Mouse (Mus musculus): ENCODE measurements around the gene Bnip1. TPM values are rescaled to one million over a fixed set of nuclear protein-coding genes. Genes with fewer than 3 reads are reported as not detected.

Gene Bnip1
- total RNA-seq, 2 experiments from 2014 or later: 32.7 to 34.1 TPM

DNA sequence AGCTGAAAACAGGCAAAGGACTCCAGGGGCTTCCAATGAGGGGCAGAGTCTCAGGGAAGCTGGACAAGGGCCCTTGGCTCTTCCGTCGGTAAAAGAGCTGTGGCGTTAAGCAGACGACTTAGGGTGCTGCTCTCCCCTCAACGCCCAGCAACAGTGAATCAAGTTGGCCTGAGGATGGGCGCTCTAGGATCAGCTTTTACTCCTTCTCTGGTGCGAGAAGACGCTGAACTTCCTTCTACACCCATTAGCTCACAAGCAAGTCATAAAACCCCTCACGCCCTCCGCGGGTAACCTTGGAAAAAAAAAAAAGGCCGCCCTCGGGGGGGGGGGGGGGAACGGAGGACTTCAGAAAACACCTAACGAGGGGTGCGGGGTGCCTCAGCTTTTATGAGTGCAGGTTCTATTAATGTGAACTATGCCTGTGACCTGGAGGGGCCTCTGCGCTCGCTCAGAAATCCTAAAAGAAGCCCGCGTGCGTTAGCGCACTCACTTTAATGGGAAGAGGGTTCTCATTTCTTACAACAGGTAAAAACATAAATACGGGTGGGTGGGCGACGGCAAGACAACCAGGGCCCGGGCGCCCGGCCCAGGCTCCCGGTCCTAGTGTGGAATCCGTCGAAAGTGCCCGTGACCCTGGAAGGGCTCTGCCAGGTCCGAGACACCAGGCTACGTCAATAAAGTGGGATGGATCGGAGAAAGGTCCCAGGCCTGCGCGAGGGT lies 57.5 kb downstream of the Bnip1 start:
- intact Hi-C loops (cut with DNase I): loop anchor here (2.0 kb wide), 1 partner anchor 14 kb away; no protein-coding TSS in a partner anchor
- no peak for DNase-seq (ENCODE audit: low spot score in 2 of 2)

DNA sequence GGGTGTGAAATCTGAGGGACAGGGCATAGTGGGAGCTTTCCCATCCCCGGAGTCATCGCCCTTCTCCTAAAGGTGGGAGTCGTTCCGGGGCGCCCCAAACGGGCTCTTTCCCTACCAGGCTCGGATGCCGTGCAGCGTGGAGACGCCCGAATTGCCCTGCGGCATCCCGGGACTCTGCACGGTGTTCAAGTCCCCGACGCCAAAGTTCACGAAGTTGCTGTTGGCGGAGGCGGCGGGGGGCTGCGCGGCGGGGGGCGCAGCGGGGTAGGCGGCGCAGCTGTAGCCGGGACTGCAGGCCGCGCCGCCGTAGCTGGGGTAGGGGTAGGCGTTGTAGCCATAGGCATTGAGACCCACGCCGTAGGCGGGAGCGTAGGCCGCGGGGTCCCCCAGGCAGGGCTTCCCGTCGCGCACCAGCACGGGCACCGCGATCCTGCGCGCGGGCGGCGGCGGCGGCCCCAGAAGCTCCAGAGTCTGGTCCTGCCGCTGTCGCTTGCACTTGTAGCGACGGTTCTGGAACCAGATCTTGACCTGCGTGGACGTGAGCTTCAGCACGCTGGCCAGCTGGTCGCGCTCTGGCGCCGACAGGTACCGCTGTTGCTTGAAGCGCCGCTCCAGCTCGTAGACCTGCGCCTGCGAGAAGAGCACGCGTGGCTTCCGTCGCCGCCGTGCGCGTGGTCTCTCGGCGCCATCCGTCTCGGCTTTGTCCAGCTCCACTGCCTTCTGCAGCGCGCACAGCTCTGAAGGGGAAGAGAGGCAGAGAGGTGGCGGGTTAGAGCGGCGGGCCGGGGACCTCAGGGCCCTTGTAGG lies 58.2 kb downstream of the Bnip1 start:
- no peak for DNase-seq (ENCODE audit: low spot score in 2 of 2)
- intact Hi-C loops (cut with DNase I): loop anchor here (2.0 kb wide), 1 partner anchor 14 kb away; no protein-coding TSS in a partner anchor

DNA sequence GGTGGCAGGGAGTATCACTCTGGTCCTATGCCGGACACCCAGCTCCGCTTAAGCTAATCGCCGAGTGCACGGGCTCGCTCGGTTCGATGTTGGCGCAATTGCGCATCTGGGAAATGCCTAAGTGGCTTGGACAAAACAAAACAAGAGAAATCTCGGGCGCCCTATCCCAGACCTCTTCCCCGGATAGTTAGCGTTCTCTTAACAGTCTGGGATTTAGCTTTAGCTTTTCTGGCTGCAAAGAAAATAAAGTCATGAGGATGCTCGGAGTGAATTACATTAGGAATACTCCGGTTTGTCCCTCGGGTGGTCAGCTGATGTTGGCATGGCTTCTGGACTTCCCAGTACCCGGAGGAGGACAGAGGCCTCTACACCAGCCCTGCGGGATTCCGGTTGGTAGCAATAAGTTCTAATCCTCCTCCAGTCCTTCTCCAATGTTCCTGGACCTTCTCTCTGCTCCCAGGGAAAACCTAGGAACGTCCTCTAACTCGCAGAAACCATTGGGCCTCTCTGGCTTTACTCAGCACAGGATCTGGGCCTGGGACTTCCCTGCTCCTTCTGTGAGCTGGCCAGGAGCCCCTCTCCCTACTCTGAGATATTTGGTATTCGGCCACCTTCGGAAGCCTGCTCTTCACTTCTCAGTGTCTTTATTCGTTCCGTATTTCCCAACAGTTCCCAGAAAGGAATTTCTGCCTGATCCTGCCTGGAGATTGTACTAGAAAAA lies 59.0 kb downstream of the Bnip1 start:
- DNase-seq (ENCODE audit: low spot score in 2 of 2): no peak
- intact Hi-C loops (cut with DNase I): loop anchor here (2.0 kb wide), 1 partner anchor 13 kb away; no protein-coding TSS in a partner anchor

DNA sequence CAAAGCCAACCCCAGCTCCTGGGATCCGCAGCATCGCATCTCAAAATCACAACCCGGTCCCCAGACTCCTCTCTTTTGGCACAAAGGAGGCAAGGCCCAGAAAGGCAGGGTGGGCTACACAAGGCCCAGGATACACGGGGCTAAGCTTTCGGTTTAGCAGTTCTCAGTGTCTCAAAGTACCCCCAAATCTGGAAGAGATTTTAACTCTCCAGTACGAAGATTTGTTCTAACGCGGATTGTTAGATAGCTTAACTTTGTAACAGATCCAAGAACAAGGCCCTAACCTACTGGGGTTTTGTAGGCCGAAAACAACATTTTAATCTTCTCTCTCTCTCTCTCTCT lies 59.5 kb downstream of the Bnip1 start:
- intact Hi-C loops (cut with DNase I): no loop called here
- no peak for DNase-seq (ENCODE audit: low spot score in 2 of 2)

DNA sequence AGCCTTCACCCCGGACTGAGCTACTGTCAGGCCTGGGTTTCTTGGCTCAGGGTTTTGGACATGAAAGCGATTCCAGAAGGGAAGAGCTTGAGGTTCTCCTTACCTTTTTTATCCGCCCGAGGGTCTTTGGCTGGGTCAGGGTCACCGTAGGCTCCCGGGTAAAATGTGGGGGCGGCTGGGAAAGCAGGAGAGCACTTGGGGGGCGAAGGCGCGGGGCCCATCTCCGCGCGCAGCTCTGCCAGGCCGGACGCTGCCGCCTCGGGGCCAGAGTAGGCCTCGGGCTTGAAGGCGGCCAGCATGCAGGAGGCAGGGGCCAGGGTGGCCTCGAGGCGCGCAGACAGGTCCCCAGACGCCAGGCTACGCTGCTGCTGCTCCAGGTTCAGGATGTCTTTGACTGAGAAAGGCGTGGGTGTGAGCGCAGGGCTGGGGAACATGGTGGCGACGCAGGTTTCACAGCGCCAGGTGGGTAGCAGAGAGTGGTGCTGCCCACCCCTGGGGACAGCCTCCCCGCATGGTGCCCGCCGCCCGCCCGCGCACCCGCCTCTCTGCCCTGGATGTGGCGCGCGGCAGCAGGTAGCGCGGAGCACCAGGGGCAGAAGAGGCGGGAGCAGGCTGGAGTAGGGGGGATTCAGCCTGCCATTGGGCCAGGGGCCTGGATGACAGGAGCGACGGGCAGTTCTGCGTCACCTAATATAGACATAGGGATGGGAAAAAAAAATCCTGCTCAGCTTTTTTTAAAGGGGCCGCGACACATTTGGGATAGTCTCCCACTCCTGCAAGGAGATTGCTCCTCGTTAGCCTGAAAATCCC lies 60.3 kb downstream of the Bnip1 start:
- intact Hi-C loops (cut with DNase I): no loop called here

DNA sequence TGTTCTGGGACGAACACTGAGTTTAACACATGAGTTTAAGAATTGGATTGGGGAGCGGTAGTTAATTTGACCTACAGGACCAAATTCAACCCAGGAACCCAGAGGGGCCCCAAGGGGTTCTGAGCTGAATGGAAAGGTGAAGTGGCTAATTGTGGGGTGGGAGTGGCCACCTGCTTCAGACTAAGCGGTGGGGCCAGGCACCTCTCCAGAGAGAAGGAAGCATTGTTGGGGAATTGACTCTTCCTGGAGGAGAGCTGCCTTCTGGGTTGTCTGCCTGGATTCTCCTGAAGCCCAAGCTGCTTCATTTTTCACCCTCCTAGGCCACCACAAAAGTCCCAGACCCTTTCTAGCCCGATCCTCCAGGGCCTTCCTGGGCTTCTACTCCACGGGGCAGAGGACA lies 61.1 kb downstream of the Bnip1 start:
- intact Hi-C loops (cut with DNase I): no loop called here
- DNase-seq (ENCODE audit: low spot score in 2 of 2): no peak

More for the DNA sequence above, 60.3 kb downstream of the Bnip1 start:
- DNase-seq (ENCODE audit: low spot score in 2 of 2): no peak

Other genes with a start within 250 kb of the Bnip1 start
- gene Ergic1, start 219.6 kb upstream of the Bnip1 start, total RNA-seq (2021): 100 to 1,000 TPM; 163 to 168 TPM
- gene Dusp1, start 218.9 kb upstream of the Bnip1 start, total RNA-seq (2021): 10 to 100 TPM; 32.7 to 47.7 TPM
- gene Atp6v0e, start 117.8 kb upstream of the Bnip1 start, total RNA-seq (2021): 10 to 100 TPM; 40.7 to 41.7 TPM
- 10 to 100 TPM; 88.2 to 96.2 TPM for gene Crebrf, start 65.4 kb upstream of the Bnip1 start, total RNA-seq (2021)
- gene Nkx2-5, start 63.9 kb downstream of the Bnip1 start, total RNA-seq (2021): not detected
- 1 to 10 TPM; 3.1 to 3.9 TPM for gene Kifc5b, start 136.0 kb downstream of the Bnip1 start, total RNA-seq (2021)
- 10 to 100 TPM; 24.8 to 25.0 TPM for gene Phf1, start 152.0 kb downstream of the Bnip1 start, total RNA-seq (2021)
- gene Cuta, start 158.5 kb downstream of the Bnip1 start, total RNA-seq (2021): 100 to 1,000 TPM; 111 to 123 TPM
- 100 to 1,000 TPM; 492 TPM for gene Syngap1, start 160.2 kb downstream of the Bnip1 start, total RNA-seq (2021)
- 10 to 100 TPM; 17.7 to 18.8 TPM for gene Zbtb9, start 192.1 kb downstream of the Bnip1 start, total RNA-seq (2021)
- 10 to 100 TPM; 17.0 to 17.8 TPM for gene Bak1, start 247.9 kb downstream of the Bnip1 start, total RNA-seq (2021)